Mouse (Mus musculus): ENCODE results near the gene Zfp366.
A peak's percentile ranks its signal among the peaks of the same experiment; 100 is the strongest.

The Zfp366 gene

DNA sequence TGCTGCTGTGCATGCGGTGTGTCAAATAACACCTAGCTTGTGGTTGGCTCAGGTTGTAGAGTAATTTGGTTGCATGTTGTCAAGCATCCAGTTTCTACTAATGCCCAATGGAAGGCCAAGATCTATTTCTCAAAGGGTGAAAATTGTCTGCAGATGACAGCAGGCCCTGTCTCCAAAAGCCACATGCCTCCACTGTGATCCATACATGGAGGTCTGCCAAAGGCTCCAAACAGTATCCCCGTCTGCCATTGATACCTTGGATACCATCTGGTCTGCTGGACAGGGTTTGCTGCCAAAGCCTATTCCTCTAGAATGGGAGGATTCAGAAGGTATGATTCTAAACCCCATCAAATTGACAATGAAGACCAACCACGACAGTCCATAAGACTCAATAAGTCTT, 74.1 kb downstream of the Zfp366 start:
- no peak for DNase-seq

DNA sequence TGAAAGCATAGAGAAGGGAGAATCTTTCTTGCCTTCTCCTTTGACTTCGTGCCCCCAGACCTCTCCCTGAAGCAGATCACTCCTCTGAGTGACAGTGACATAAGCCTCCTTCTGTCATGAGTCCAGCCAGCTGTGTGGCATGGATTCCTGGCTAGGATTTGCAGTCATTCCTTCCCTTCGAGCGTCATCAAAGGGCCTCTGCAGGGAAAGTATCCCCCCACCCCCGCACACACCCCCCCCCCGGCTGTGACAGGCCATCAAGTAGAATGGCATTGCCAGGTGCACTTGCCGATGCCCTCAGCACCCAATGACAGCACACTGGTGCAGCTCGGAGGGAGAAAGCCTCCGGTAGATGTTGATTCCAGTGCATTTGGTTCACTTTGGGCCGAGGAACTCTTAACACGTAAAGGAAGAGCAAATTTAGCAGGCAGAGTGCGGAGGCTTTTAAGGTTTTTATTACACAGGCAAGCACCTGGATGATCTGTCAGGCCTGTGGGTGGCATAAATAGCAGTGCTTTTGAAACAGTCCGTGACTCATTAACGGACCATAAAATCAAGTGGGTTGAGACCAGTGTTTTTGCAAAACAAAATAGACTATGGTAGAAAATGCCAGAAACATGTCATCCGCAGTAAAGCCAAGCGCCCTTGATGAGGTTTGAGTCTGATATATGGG, 75.0 kb downstream of the Zfp366 start:
- DNase-seq, result no peak

DNA sequence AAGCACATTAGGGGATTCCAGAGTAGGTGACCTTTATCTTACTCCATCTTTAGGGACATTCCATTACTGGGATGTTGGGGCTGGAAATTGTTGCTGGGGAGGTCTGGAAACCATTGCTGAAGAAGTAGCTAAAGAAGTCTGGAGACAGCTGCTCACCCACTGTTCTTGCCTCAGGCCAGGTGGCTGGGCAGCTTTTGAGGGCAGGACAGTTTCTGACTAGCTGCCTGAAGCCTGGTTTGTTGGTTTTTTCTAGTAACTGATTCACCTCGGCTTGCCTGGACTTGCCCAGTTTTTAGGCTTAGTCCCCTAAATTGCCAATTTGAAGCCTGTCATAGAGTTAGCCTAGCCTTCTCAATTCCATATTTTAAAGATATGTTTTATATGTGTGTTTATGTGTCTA, 77.8 kb downstream of the Zfp366 start:
- DNase-seq, result no peak

DNA sequence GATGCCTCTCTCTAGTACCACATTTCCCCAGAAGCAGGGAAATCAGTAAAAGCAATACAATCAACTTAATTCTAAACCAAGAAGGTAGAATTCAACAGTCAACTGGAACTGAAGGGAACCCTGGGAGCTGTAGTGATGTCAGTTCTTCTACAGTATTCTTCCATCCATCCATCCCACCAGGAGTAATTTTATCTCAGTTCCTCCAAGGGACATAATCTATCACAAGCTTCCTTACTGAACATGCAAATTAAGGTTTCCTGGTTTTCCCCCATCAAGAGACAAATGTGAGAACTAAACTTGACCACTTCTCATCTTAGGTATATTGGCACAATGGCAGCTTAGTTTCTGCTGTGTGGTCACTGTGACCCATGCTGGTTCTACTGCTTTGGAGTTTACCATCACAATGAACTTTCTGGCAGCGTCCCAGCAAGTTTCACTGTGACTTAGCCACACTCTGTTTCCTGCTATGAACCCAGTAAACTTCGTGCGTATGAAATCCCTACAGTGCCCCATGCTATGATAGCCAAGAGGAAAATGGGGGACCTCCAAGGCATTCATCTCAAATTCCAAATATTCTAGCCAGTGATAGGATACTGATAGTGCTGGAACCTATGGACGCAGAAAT, 78.6 kb downstream of the Zfp366 start:
- no peak for DNase-seq

DNA sequence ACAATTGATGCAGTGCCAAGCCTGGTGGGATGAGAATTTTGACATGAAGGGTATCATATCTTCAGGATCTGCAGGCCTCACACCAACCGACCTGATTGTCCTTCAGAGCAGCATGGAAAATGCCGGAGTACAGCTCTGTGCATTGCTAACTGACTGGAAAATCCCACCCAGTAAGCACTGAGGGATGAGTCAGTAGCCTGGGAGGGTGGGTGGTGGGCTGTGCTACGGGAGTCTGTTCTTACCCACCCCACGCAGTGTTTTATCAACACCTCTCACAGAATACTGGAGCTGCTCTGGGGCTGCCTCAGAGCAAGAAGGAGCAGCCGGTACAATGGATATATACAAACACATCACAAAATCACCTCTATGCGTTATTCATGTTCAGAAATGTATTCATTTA, 79.9 kb downstream of the Zfp366 start:
- no peak for DNase-seq

DNA sequence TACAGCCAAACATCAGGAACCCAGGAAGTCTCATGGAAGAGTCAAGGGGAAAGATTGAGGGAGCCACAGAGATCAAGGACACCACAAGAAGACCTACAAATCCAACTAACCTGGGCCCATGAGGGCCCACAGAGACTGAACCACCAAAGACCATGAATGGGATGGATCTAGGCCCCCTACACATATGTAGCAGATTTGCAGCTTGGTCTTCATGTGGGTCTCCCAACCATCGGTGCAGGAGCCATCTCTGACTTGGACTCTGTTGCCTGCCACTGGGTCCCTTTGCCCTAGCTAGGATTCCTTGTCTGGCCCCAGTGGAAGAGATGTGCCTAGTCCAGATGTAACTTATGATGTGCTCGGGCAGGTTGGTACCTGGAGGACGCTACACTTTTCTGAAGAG, 87.4 kb downstream of the Zfp366 start:
- DNase-seq, result no peak

DNA sequence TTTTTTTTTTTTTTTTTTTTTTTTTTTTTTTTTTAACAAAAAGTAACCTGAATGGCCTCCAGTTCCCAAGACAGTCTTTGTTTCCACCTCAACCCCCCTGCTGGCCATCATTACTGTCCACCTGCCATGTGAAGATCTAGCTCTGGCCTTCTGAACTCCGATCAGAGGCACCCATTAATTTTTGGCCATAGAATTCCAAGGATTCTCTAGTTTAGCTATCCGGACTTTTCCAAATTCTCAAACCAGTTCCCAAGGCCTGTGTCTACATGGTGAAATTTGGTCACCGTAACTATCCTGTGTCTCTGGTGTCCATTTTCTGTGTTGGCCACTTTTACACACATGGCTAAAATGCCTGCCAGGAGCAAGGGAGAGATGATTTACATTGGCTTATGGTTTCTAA, 92.9 kb downstream of the Zfp366 start:
- no peak for DNase-seq

DNA sequence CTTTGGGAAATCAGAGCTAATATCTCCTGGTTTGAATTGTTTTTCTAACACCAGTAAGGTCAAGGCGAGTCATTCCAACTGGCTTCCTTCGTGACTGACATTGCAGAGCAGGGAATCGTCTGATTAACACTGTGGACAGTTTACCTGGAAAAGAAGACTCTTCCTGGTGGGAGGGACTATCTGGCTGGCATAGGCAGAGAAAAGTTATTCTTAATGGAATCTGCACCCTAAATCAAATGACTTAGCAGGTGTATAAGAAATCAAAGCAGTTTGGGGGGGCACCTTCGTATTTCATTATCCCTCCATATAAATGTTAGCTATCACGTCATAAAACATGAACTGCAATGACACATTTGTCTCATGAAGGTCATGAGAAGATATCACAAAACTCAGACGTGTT, 93.9 kb downstream of the Zfp366 start:
- no peak for DNase-seq

DNA sequence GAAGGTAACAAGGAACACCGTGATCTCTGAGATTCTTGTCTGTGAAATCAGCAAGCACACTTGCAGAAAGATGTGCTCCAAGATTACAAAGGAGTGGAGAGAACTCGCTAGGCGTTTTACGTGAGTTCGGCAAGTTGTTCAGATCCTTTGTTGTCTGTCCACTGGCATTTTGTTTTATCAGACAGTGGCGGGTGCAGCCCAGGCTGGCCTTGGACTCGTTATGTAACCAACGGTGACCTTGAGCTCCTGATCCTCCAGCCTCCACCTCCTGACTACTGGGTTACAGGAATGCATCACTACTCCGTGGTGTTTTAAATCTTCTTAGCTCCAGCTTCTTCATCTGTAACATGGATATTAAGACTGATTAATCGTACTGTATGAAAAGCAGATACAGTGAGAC, 94.7 kb downstream of the Zfp366 start:
- DNase-seq, result no peak

DNA sequence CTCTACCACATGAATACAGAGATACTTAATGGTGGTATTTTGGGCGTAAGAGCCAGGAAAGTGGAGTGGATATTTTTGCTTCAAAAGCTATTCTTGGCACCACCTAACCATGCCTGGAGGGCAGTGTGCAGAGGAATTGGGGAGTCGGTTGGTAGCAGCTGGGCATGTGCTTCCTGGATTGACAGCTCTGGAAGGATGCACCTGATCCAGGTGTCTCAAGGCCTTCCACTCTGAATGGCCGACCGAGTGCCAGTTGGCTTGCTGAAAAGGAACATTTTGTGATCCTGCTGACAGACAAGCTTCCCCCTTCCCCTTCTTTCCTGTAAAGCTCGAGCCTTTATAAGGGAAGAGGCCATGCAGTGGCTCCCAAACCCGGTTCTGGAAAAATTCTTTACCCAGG, 98.3 kb downstream of the Zfp366 start:
- no peak for DNase-seq

DNA sequence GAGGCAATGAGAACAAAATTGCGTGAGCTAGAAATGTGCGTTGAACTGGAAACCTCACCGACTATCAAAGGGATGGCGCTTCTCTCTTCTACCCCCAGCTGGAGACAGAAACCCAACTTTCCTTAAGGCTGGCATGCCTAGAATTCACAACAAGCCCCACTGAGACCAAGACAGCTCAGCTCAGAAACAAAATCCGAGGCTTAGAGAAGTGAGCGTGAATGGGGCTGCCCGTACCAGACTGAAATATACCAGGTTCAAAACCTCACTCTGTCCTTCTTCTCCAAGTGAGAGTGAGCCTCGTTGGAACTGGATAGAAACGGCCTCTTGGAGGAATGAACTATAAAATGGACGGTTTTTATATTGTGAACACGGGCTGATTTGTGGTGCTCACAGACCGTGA, 99.3 kb downstream of the Zfp366 start:
- DNase-seq, result no peak

DNA sequence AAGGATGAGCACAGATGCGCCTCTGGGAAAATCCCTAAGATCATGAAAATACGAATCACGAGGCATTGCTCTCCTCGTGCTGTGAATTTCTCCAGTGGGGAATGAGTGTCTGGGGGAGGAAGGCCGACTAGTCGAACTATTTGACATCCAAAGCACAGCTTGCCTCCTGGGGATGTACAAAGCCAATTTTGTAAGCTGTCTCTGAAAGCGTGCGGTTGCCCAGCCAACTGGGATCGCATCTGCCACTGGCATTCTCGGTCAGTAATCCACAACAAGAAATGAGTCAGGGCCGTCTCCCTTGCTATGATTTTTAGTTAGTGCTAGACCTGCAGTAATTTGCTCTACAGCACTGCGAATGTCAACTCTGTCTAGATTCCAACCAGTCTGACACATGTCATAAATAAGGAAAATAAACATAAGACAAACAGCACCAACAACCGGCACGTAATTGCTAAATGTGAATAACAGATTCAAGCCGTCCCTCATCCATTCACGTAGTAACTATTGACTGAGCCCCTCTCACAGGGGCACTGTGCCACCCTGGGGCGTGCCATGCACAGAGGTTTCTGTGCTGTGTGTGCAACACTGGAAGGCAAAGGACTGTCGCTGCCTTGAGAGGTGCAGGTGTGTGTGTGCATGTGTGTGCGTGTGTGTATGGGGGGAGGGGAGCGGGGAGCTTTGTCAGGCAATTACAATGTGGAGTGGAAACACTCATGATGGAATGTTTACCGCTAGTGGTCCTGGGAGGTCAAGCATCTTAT, 100.0 kb downstream of the Zfp366 start:
- DNase-seq, result peak; percentile 46

DNA sequence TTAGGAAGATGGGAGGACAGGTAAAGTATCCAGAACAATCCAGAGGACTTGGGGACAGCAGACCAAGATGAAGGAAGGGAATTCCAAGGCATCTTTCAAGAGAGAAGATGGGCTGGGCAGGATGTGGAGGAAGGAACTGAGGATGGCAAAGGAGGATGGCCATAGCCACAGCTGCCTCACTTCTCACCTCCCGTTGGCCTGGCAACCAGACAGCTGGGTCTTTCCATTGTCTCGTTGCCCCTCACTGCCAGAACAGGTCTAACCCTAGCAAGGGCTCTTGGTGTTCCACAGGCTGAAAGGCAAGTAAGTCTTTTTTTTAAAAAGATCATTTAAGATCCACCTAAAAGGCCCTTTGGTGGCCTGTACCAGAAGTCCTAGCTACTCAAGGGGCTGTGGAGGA, 100.6 kb downstream of the Zfp366 start:
- no peak for DNase-seq

DNA sequence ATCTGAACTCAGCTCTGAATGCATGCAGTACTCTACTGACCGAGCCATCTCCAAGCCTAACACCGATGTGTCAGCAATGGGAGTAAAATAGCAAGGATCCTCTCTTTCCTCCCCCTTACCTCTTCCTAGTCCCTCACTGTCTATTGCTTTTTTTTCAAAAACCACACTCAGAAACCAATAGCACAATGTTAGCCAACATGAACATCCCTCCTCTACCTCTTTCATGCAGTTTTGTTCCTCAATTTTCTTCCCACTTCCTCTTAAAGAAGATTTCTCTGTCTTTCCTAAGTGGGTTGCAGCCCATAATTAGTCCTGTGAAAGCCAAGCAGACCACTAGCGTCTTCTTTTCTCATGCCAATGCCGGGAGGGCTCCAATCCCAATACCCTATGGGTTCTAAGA, 102.6 kb downstream of the Zfp366 start:
- DNase-seq, result no peak

DNA sequence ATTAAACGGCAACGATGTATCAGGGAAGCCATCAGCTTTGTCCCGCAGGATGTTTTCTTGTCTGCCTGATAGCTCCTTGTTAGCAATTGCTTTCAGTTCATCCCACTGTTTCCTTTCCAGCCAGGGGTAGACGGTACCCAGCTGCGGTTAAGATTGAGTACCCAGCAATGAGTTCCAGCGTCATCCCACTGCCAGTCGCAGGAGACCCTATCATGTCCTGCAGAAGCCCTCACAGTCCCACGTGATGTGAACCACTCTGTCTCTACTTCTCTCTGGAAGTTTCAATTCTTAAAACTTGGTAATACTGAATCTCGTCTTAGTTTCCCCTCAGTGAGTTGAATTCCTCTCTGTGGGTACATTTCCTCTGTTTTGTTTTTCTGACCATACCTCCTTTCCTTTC, 103.2 kb downstream of the Zfp366 start:
- DNase-seq, result no peak

DNA sequence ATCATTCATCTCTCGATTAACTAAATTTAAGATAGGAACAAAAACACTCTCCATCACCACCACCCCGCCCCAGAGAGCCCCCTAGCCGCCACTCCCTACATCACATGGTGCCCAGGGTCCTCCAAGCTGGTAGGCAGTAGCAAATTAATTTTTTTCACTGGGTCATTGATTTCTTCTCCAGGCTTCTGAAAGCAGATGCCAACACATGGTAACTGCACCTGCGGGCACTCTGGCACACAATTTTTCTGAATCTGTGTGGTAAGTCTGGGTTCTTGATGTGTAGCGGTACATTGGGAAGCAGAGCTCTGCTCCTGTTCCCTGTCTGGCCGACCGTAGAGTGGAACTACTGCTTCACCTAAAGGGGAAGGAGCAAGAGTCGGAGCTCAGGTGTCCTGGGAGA, 106.1 kb downstream of the Zfp366 start:
- no peak for DNase-seq

DNA sequence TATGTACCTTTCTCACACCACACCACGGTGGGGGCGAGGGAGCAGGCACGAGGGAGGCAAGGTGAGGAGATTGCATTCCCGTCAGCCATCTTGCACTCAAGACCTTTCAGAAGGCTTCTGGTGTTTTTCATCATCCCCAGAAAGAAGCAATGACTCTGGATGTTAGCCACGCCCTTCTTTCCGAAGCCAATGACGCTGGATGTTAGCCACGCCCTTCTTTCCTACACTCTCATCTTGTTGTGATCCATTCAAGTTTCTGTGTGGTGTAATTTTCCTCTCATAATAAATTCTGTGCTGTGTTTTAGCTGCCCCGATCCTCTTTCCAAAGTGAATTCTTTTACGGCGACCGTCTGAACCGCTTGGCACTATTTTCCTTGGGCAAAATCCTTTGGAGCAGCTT, 109.6 kb downstream of the Zfp366 start:
- DNase-seq, result no peak

DNA sequence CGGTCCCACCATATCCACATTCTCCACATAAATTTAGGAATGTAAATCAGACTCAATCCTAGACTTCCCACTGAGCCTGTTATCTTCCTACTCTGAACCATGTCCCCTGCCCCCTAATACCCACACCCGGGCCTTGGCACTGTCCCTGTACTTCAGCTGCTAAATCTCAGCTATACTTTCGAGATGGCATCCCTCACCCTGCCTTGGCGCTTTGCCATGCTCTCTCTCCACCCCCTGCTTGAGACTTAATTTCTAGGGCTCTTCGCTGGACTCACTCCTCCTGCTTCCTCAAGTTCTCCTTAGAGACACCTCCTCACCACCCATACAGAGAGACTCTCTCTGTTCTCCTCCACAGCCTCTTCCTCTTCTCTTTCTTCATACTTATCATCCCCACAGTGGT, 115.3 kb downstream of the Zfp366 start:
- no peak for DNase-seq
